Mouse (Mus musculus) midbrain, postnatal 0 days (tissue): ENCODE results near the gene Oaz2. TPM values are rescaled to one million over a fixed set of nuclear protein-coding genes. Genes with fewer than 3 reads are reported as not detected.
A peak's percentile ranks its signal among the peaks of the same experiment; 100 is the strongest.
"Not testable (repeated sequence)": the region's sequence is repeated elsewhere in the genome, so short reads cannot be mapped to it uniquely, and the experiment has no call there.

Source experiments
- ATAC-seq: fragments of 200-750 bp; cut with Nextera tagmentation; 2 replicates; pipeline ENCODE4 v1.8.0; 2017; ENCODE audit warnings: moderate number of reproducible peaks, mild to moderate bottlenecking, moderate TSS enrichment, moderate library complexity; ENCODE audit not compliant: low FRiP score
- DNase-seq: peaks from one replicate; pipeline ENCODE4 v3.0.0-alpha.2; 2015; ENCODE audit warnings: low spot score
- H3K27ac ChIP-seq: fragments of 300-500 bp; sonication (generic); 2 replicates; pipeline ENCODE4 v1.5.1; 2014; ENCODE audit warnings: low read depth, mild to moderate bottlenecking, low read length, mixed read lengths
- H3K27me3 ChIP-seq: fragments of 300-500 bp; sonication (generic); 2 replicates; pipeline ENCODE4 v1.6.1; 2014; ENCODE audit warnings: low read length, control low read depth, mixed read lengths; ENCODE audit not compliant: insufficient read depth
- H3K36me3 ChIP-seq: fragments of 300-500 bp; sonication (generic); 2 replicates; pipeline ENCODE4 v1.6.1; 2014; ENCODE audit warnings: low read length, control low read depth, mixed read lengths; ENCODE audit not compliant: insufficient read depth
- H3K4me1 ChIP-seq: fragments of 300-500 bp; sonication (generic); 2 replicates; pipeline ENCODE4 v1.6.1; 2014; ENCODE audit warnings: mild to moderate bottlenecking, control low read depth, antibody characterized with exemption, low read length, mixed read lengths; ENCODE audit not compliant: insufficient read depth
- H3K4me2 ChIP-seq: fragments of 300-500 bp; sonication (generic); 2 replicates; pipeline ENCODE4 v1.6.1; 2014; ENCODE audit warnings: low read depth, mild to moderate bottlenecking, low read length, mixed read lengths; ENCODE audit not compliant: poor library complexity, severe bottlenecking
- H3K4me3 ChIP-seq: fragments of 300-500 bp; sonication (generic); 2 replicates; pipeline ENCODE4 v1.5.1; 2014; ENCODE audit warnings: low read depth, mild to moderate bottlenecking, low read length, moderate library complexity
- H3K9ac ChIP-seq: fragments of 300-500 bp; sonication (generic); replicated peaks from 2 replicates; pipeline ENCODE4 v1.6.1; 2014; ENCODE audit warnings: mild to moderate bottlenecking, low read length, moderate library complexity, mixed read lengths; ENCODE audit not compliant: poor library complexity, severe bottlenecking
- H3K9me3 ChIP-seq: fragments of 300-500 bp; sonication (generic); 2 replicates; pipeline ENCODE4 v1.6.1; 2016; ENCODE audit warnings: low read length, control low read depth
- CTCF ChIP-seq: IDR thresholded peaks from 2 replicates; pipeline ENCODE4 v1.5.1; 2016; ENCODE audit warnings: antibody characterized with exemption, mild to moderate bottlenecking
- WGBS: fragments of 180-500 bp; shearing (Covaris S2); extraction: QIAGEN DNeasy Blood & Tissue Kit; methylation state at CpG from one replicate; pipeline ENCODE4 v1.1.7; 2014; 5-methylcytosine and 5-hydroxymethylcytosine counted together
- polyA plus RNA-seq: library from polyadenylated mRNA; unstranded; fragments of >200 nt; fragmentation: Nextera tagmentation; extraction: Ambion mirVana; gene quantifications from 2 replicates; pipeline ENCODE4 v1.2.1, GENCODE M21; 2015
- total RNA-seq: library from RNA; depleted of rRNA; stranded (reverse); fragments of >200 nt; gene quantifications from 2 replicates; pipeline ENCODE4 v1.2.3, GENCODE M21; 2014

Gene Oaz2
- total and polyA plus RNA-seq, 2 experiments from 2014 or later = 252 to 382 TPM

DNA sequence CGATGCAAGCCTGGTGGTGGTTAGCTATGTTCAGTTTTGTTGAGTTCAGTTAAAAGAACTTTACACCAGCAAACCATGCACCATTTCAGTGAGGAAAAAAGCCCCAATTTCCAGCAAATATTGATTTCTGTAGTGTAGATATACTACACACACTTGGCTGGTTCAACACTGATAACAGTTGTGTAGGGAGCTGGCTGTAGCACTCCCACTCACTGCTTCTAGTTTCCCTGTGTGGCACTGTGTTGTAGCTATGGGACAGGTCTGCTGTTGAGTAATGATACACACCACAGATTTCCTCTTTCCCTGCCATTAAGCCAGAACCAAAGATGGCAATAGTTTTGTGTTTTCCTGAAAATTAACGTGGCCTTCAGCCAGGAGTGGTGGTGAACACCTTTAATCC is 16.9 kb downstream of the Oaz2 start:
- DNase-seq = no peak
- no peak for TF ChIP-seq CTCF
- H3K4me2 ChIP-seq = no peak overlapping the region
- H3K27ac ChIP-seq = no peak overlapping the region
- no peaks in the 10 kb centered on the region for H3K27me3 ChIP-seq
- ATAC-seq = no peak
- no peak overlapping the region for H3K4me3 ChIP-seq
- H3K9me3 ChIP-seq = no peaks in the 10 kb centered on the region
- H3K4me1 ChIP-seq = peaks cover 8% of the 10 kb centered on the region; the same call in 1 of the 2 replicates
- 86% methylated on average over 2 of the region's 2 CpGs for WGBS
- peaks cover 16% of the 10 kb centered on the region; the same call in 1 of the 2 replicates for H3K36me3 ChIP-seq
- H3K9ac ChIP-seq = no peak overlapping the region

DNA sequence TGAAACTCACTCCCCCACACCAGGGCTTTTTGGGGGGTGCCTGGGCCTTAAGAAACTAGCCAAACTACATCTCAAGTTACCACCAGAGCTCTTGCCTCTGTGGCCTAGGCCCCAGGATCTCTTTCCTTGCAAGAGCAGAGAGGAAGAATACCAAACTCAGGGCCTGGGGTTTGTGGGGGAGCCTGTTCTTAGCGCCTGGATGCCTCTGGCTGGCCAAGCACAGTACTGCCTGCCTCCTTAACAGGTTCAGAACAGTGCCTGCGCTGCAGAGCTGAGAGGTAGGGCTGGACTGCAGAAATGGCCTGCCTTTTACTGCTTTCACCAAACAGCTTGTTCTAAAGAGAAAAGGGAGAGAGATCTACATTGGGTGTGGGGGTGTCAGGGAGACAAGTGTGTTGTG is 22.1 kb downstream of the Oaz2 start:
- not testable (repeated sequence) for H3K27me3 ChIP-seq

DNA sequence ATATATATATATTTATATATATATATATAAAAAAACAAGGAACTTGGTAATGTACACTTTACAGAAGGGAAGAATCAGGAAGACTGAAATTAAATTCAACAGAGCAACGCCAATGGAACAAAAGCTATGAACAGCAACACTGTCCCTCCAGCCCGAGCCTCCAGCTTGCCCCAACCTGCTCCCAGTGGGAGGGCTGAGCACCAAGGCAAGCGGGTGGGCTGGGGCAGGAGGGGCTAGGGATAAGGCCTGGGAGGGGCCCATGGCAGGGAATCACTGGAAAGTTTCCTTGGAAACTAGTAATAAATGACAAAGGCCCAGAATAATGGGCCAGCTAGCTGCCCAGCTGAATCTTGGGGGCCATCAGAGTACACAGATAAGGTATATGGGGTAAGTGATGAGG is 24.7 kb downstream of the Oaz2 start:
- no peaks in the 10 kb centered on the region for H3K4me1 ChIP-seq
- WGBS = 5% methylated on average over 3 of the region's 3 CpGs
- H3K36me3 ChIP-seq = peaks cover 49% of the 10 kb centered on the region
- H3K27ac ChIP-seq = no peak overlapping the region
- ATAC-seq (no peak), DNase-seq (no peak)
- TF ChIP-seq CTCF = no peak
- no peak overlapping the region for H3K9ac ChIP-seq
- no peak overlapping the region for H3K4me2 ChIP-seq
- no peaks in the 10 kb centered on the region for H3K27me3 ChIP-seq
- H3K9me3 ChIP-seq = no peaks in the 10 kb centered on the region
- no peak overlapping the region for H3K4me3 ChIP-seq

More for the DNA sequence above, 22.1 kb downstream of the Oaz2 start:
- not testable (repeated sequence) for H3K4me3 ChIP-seq, H3K9ac ChIP-seq, DNase-seq, H3K4me2 ChIP-seq, H3K9me3 ChIP-seq, H3K4me1 ChIP-seq, H3K27ac ChIP-seq, ATAC-seq
- 37% methylated on average over 2 of the region's 2 CpGs for WGBS
- H3K36me3 ChIP-seq = peaks cover 39% of the 10 kb centered on the region

DNA sequence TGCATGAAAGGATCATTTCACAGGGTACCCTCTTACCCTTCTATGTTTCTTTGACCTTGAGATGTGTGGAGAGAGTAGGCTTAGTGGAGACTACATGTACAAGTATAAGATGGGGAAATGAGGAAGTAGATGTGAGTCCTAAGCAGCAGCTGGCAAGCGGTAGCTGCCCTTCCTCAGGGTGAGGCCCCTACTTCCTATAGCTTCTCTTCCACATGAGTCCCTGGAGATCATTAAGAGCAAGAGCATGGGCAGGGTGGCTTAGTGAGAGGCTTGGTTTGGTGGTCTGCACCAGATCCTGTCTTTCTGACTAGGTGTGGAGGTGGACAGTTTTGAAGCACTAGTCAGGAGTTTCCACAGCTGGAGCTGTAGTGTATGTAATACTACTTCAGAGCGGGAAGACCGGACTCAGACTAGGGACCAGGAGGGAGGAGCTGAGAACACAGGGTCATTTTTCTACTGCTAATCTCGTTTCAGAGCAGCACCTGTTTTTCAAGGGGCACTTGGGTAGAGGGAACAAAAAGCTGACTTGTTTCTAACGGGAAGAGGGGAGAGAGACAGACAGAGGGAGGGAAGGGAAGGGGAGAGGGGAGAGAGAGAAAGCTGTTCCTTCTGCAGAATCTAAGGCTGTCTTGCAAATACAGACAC is 25.3 kb downstream of the Oaz2 start:
- H3K27me3 ChIP-seq = no peaks in the 10 kb centered on the region
- H3K36me3 ChIP-seq = peaks cover 43% of the 10 kb centered on the region
- no peak overlapping the region for H3K4me2 ChIP-seq
- no peak for TF ChIP-seq CTCF
- WGBS = 35% methylated on average over 5 of the region's 5 CpGs
- no peaks in the 10 kb centered on the region for H3K4me1 ChIP-seq
- ATAC-seq (no peak), DNase-seq (no peak)
- no peak overlapping the region for H3K4me3 ChIP-seq
- H3K9ac ChIP-seq = no peak overlapping the region
- peak overlapping the region; percentile 2; the same call in 1 of the 2 replicates for H3K27ac ChIP-seq
- H3K9me3 ChIP-seq = no peaks in the 10 kb centered on the region

DNA sequence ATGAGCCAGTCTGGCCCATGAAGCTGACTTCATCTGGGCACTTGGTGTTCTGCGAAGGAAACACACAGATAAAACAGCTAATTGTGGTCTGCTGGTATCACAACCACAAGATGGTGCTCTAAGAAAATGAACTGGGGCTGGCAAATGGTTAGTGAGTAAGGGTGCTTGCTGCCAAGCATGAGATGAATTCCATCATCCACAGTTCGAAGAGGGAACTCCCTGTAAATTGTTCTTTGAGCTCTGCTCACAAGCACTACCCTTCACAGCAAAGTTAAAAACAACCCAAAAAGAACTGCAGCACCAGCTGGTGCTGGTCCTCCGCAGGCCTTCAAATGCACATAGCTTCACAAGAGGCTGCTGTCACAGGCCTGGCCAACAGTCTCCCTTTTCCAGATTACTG is 27.8 kb downstream of the Oaz2 start:
- Histone ChIP-seq H3K9ac (no peak overlapping the region), H3K36me3 (peaks cover 36% of the 10 kb centered on the region), H3K9me3 (no peaks in the 10 kb centered on the region), H3K4me2 (no peak overlapping the region), H3K27me3 (no peaks in the 10 kb centered on the region), H3K27ac (no peak overlapping the region), H3K4me3 (no peak overlapping the region), H3K4me1 (no peaks in the 10 kb centered on the region)
- DNase-seq (peak; percentile 82), ATAC-seq (no peak)
- peak; percentile 87 for TF ChIP-seq CTCF
- 57% methylated on average over 3 of the region's 3 CpGs for WGBS

DNA sequence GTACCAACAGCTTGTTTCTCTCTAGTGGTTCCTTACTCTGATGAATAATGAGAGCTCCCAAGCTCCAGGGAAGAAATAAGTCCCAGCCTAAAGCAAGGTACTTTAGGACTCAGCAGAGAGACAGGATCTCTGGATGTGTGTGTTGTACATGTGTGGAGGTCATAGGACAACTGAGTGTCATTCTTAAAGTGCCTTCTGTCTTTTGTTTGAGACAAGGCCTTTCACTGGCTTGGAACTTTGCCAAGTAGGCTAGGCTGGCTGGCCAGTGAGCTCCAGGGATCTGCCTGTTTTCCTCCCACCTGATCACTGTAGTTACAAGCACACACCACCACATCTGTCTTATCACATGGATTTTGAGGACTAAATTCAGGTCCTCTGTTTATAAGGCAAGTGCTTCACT is 28.5 kb downstream of the Oaz2 start:
- Histone ChIP-seq H3K9ac (no peak overlapping the region), H3K4me3 (no peak overlapping the region), H3K27ac (no peak overlapping the region), H3K36me3 (peaks cover 41% of the 10 kb centered on the region), H3K27me3 (no peaks in the 10 kb centered on the region), H3K4me1 (no peaks in the 10 kb centered on the region), H3K9me3 (no peaks in the 10 kb centered on the region), H3K4me2 (no peak overlapping the region)
- DNase-seq (peak; percentile 40), ATAC-seq (no peak)
- no peak for TF ChIP-seq CTCF
